Mouse (Mus musculus): ENCODE results near the gene Ppm1f. TPM values are rescaled to one million over a fixed set of nuclear protein-coding genes. Genes with fewer than 3 reads are reported as not detected.
A peak's percentile ranks its signal among the peaks of the same experiment; 100 is the strongest.
"Not testable (repeated sequence)": the region's sequence is repeated elsewhere in the genome, so short reads cannot be mapped to it uniquely, and the experiment has no call there.

Gene Ppm1f
- polyA plus RNA-seq (2015; fragmentation: Nextera tagmentation; extraction: Ambion mirVana) = 17.9 and 21.0 TPM in 2 replicates

GRCm38 (mm10) chr16:16896382-16897055 lies at the start of gene Ppm1f:
Gene Ppm1f, plus strand, starts transcription at chr16:16896469.
- under 1% methylated on average over 29 of the region's 29 CpGs for WGBS
- peak within 1 kb of the TSS; percentile 72 for H3K4me2 ChIP-seq
- peaks cover 11% of the 10 kb centered on the region; the same call in 1 of the 2 replicates for H3K4me1 ChIP-seq
- peaks cover 16% of the 10 kb centered on the region for H3K36me3 ChIP-seq
- H3K9ac ChIP-seq = peak within 1 kb of the TSS; percentile 44
- peak; percentile 90 for ATAC-seq (ENCODE audit: insufficient read depth, low FRiP score, low read depth)
- H3K27ac ChIP-seq = peak within 1 kb of the TSS; percentile 57
- no peaks in the 10 kb centered on the region for H3K27me3 ChIP-seq (replicated peaks)
- H3K4me3 ChIP-seq (replicated peaks) = peak within 1 kb of the TSS; percentile 70
- H3K9me3 ChIP-seq = no peaks in the 10 kb centered on the region

DNA sequence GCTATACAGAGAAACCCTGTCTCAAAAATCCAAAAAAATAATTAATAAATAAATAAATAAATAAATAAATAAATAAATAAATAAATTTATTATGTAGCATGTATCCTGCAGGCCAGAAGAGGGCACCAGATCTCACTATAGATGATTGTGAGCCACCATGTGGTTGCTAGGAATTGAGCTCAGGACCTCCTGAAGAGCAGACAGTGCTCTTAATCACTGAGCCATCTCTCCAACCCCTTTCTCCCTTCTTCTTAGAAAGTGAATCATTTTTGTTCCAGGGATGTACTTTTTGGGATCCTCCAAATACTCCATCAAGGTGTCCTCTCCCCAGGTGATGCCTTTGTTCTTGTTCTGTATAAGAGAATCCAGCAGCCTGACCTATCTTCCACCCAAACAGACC lies 47.1 kb upstream of the Ppm1f start:
- H3K4me3 ChIP-seq (replicated peaks) = no peak overlapping the region
- no peaks in the 10 kb centered on the region for H3K9me3 ChIP-seq
- no peaks in the 10 kb centered on the region for H3K36me3 ChIP-seq
- no peak overlapping the region for H3K27ac ChIP-seq
- ATAC-seq (ENCODE audit: insufficient read depth, low FRiP score, low read depth) = no peak
- no peaks in the 10 kb centered on the region for H3K4me1 ChIP-seq
- no peaks in the 10 kb centered on the region for H3K27me3 ChIP-seq (replicated peaks)
- H3K4me2 ChIP-seq = no peak overlapping the region
- no peak overlapping the region for H3K9ac ChIP-seq

DNA sequence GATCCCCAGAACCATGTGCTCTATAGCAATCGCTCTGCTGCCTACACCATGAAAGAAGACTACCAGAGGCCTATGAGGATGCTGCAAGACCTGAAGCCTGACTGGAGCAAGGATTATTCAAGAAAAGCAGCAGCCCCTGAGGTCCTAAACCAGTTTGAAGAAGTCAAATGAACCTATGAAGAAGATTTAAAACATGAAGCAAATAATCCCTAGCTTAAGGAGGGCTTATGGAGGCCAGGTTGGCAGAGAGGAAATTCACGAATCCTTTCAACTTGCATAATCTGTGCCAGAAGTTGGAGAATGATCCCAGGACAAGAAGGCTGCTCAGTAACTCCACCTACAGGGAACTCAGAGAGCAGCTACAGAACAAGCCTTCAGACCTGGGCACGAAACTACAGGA lies 43.9 kb upstream of the Ppm1f start:
- no peaks in the 10 kb centered on the region for H3K9me3 ChIP-seq
- H3K27me3 ChIP-seq (replicated peaks) = no peaks in the 10 kb centered on the region
- 86% methylated on average over 3 of the region's 3 CpGs for WGBS
- H3K4me3 ChIP-seq (replicated peaks) = no peak overlapping the region
- no peak for ATAC-seq (ENCODE audit: insufficient read depth, low FRiP score, low read depth)
- H3K36me3 ChIP-seq = no peaks in the 10 kb centered on the region
- no peaks in the 10 kb centered on the region for H3K4me1 ChIP-seq
- H3K9ac ChIP-seq = no peak overlapping the region
- no peak overlapping the region for H3K4me2 ChIP-seq
- no peak overlapping the region for H3K27ac ChIP-seq

- Histone ChIP-seq H3K36me3 (no peaks in the 10 kb centered on the region), H3K9ac (no peak overlapping the region), H3K27me3 (replicated peaks) (no peaks in the 10 kb centered on the region), H3K4me2 (no peak overlapping the region), H3K9me3 (no peaks in the 10 kb centered on the region), H3K4me3 (replicated peaks) (no peak overlapping the region), H3K27ac (no peak overlapping the region), H3K4me1 (no peaks in the 10 kb centered on the region)
- 27% methylated on average over 6 of the region's 6 CpGs for WGBS
- no peak for ATAC-seq (ENCODE audit: insufficient read depth, low FRiP score, low read depth)
These were observed 41.4 kb upstream of the Ppm1f start for GRCm38 (mm10) chr16:16854836-16855235.

- H3K9me3 ChIP-seq = no peaks in the 10 kb centered on the region
- ATAC-seq (ENCODE audit: insufficient read depth, low FRiP score, low read depth) = no peak
- no peaks in the 10 kb centered on the region for H3K4me1 ChIP-seq
- 93% methylated on average over 1 of the region's 1 CpGs for WGBS
- no peak overlapping the region for H3K27ac ChIP-seq
- no peak overlapping the region for H3K9ac ChIP-seq
- H3K4me3 ChIP-seq (replicated peaks) = no peak overlapping the region
- H3K36me3 ChIP-seq = no peaks in the 10 kb centered on the region
- H3K4me2 ChIP-seq = no peak overlapping the region
- no peaks in the 10 kb centered on the region for H3K27me3 ChIP-seq (replicated peaks)
These were observed 40.7 kb upstream of the Ppm1f start for GRCm38 (mm10) chr16:16855541-16855940.

GRCm38 (mm10) chr16:16856054-16856453 lies 40.2 kb upstream of the Ppm1f start:
- H3K27ac ChIP-seq, H3K4me1 ChIP-seq: not testable (repeated sequence)

GRCm38 (mm10) chr16:16856731-16857476 lies 39.4 kb upstream of the Ppm1f start:
- Histone ChIP-seq H3K27ac (no peak overlapping the region), H3K4me3 (replicated peaks) (no peak overlapping the region), H3K9me3 (no peaks in the 10 kb centered on the region), H3K4me2 (no peak overlapping the region), H3K4me1 (no peaks in the 10 kb centered on the region), H3K9ac (no peak overlapping the region), H3K27me3 (replicated peaks) (no peaks in the 10 kb centered on the region), H3K36me3 (no peaks in the 10 kb centered on the region)
- WGBS = 72% methylated on average over 13 of the region's 13 CpGs
- ATAC-seq (ENCODE audit: insufficient read depth, low FRiP score, low read depth) = no peak

More at GRCm38 (mm10) chr16:16856054-16856453, 40.2 kb upstream of the Ppm1f start:
- not testable (repeated sequence) for ATAC-seq (ENCODE audit: insufficient read depth, low FRiP score, low read depth); H3K4me3 ChIP-seq (replicated peaks); H3K27me3 ChIP-seq (replicated peaks); H3K9ac ChIP-seq; H3K4me2 ChIP-seq; H3K9me3 ChIP-seq; H3K36me3 ChIP-seq
- 82% methylated on average over 9 of the region's 9 CpGs for WGBS

DNA sequence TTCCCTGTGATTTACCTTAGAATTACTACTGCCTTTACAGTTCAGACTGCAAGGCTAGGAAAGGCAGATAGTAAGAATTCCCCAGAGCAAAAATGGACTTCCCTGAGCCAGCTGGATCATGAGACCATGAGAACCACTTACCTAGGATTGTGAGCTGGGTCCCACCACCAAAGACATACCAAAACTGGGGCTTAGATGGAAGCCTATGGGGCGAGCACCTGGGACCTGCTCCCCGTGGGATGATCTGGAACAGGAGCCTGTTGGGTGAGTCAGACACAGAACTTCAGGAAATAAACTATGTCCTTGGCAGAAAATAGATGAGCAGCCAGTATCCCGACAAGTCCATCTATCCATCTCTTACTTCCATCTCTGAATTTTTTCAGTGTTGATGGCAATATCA lies 34.0 kb upstream of the Ppm1f start:
- Histone ChIP-seq H3K4me2 (no peak overlapping the region), H3K36me3 (no peaks in the 10 kb centered on the region), H3K27ac (no peak overlapping the region), H3K27me3 (replicated peaks) (no peaks in the 10 kb centered on the region), H3K9ac (no peak overlapping the region), H3K9me3 (no peaks in the 10 kb centered on the region), H3K4me1 (0 out of 2 replicates have a peak, but pooled peaks cover 3% of the 10 kb centered on the region), H3K4me3 (replicated peaks) (no peak overlapping the region)
- no peak for ATAC-seq (ENCODE audit: insufficient read depth, low FRiP score, low read depth)
- WGBS = 77% methylated on average over 3 of the region's 3 CpGs

GRCm38 (mm10) chr16:16863978-16864377 lies 32.3 kb upstream of the Ppm1f start, which contains the start of gene Igll1:
Gene Igll1, minus strand, starts transcription at chr16:16863985.
- no peak within 1 kb of the TSS for H3K4me3 ChIP-seq (replicated peaks)
- H3K4me2 ChIP-seq = no peak within 1 kb of the TSS
- no peaks in the 10 kb centered on the region for H3K9me3 ChIP-seq
- H3K36me3 ChIP-seq = no peaks in the 10 kb centered on the region
- no peak within 1 kb of the TSS for H3K27ac ChIP-seq
- WGBS = 77% methylated on average over 2 of the region's 2 CpGs
- 0 out of 2 replicates have a peak, but pooled peaks cover 3% of the 10 kb centered on the region for H3K4me1 ChIP-seq
- ATAC-seq (ENCODE audit: insufficient read depth, low FRiP score, low read depth) = no peak
- H3K27me3 ChIP-seq (replicated peaks) = no peaks in the 10 kb centered on the region
- H3K9ac ChIP-seq = no peak within 1 kb of the TSS

- ATAC-seq (ENCODE audit: insufficient read depth, low FRiP score, low read depth) = no peak
- Histone ChIP-seq H3K4me2 (no peak overlapping the region), H3K27me3 (replicated peaks) (no peaks in the 10 kb centered on the region), H3K27ac (no peak overlapping the region), H3K4me3 (replicated peaks) (no peak overlapping the region), H3K4me1 (0 out of 2 replicates have a peak, but pooled peaks cover 3% of the 10 kb centered on the region), H3K36me3 (no peaks in the 10 kb centered on the region), H3K9me3 (no peaks in the 10 kb centered on the region), H3K9ac (no peak overlapping the region)
These were observed 31.1 kb upstream of the Ppm1f start for GRCm38 (mm10) chr16:16865217-16865616.

DNA sequence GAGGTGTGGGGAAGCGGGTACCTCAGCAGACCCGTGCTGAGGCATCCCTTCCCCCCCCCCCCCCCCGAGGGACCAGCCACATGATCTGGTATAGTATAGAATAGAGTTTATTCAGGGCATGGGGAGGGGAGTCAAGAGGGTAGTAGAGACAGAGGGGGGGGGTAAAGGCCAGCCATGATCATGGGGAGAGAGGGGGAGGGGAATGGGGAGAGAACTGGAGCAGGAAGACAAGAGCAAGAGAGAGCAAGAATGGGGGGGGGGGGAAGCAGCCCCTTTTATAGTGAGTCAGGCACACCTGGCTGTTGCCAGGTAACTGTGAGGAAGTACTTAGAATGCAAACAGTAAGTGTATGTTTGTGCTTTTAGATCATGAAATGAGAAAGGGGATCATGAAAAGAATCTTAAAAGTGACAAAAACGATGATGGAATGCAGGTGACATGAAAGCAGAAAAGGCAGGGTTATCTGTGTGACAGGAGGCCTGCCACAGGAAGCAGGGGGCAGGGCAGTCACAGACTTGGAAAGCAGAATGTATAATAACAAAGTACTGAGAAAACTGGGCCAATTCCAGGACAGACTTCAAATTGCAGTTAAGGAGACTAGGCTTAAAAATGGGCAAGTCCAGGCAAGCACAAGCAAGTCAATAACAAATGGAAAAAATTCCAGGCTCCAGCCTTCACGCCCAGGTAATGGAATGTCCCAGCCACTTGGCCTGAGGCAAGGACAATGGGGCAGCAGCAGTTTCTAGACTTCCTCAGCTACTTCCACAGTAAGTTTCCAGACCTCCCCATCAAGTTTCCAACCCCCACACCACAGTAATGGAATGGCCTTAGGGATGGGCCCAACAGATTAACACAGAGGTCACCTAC lies 30.3 kb upstream of the Ppm1f start:
- Histone ChIP-seq H3K4me1 (0 out of 2 replicates have a peak, but pooled peaks cover 3% of the 10 kb centered on the region), H3K27ac (peak overlapping the region; percentile 31; the same call in 1 of the 2 replicates), H3K4me3 (replicated peaks) (no peak overlapping the region), H3K27me3 (replicated peaks) (no peaks in the 10 kb centered on the region), H3K36me3 (no peaks in the 10 kb centered on the region), H3K9me3 (no peaks in the 10 kb centered on the region), H3K9ac (no peak overlapping the region), H3K4me2 (no peak overlapping the region)
- 38% methylated on average over 5 of the region's 5 CpGs for WGBS
- no peak for ATAC-seq (ENCODE audit: insufficient read depth, low FRiP score, low read depth)

Data from stomach, embryonic 15.5 days (tissue).